Mouse (Mus musculus): ENCODE results near the gene Snx1.

Snx1 gene

DNA sequence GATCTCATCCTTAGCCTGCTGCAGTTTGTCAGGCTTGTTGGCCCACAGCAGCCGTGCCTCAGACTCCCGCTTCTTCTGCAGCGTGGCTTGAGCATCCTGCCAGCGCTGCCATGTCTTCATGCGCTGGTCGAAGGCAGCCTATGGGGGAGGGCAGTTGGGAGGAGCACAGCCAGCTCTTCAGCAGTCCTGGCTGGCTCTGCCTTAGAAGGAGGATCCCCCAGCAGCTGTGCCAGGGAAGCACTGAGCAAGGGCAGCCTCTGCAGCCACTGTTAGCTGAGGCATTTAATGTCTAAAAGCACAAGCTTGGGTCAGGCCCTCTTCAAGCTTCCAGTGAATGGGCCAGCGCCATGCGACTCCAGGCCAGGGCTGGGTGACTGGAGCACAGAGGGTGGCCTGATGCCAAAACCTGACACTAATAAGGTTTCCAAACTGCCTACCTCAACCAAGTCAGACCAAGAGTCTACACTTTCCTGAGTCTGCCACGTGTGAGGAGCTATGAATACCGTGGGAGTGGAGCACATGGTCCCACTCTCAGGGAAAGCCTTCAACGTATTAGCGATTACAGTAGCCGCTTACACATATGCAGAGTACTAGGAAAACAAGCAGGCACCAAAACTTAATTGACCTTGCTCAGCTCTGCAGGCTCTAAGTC lies 35.7 kb downstream of the Snx1 start:
- no peak for DNase-seq (ENCODE audit: low read depth, low spot score)

DNA sequence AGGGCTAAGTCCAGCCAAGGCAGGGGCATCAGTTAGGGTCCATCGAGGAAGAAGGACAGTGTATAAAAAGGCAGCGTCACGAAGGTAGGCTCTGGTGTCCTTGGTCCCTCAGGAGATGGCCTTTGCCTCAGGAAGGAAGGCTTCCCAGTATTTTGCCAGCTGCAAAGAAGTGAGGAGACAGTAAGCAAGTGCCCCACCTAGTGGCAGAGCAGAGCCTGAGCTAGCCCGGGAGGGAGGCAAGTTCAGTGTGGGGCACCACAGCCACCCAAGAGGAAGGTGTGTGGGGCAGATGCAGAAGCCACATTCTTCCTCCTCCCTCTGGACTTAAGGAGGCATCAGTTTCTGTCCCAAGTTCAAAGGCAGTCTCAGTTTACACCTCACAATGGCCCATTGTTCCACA lies 38.0 kb downstream of the Snx1 start:
- peak; percentile 51 for DNase-seq (ENCODE audit: low read depth, low spot score)

- DNase-seq (ENCODE audit: low read depth, low spot score), result no peak
Observed at GRCm38 (mm10) chr9:66087062-66087461, 39.3 kb downstream of the Snx1 start.

DNA sequence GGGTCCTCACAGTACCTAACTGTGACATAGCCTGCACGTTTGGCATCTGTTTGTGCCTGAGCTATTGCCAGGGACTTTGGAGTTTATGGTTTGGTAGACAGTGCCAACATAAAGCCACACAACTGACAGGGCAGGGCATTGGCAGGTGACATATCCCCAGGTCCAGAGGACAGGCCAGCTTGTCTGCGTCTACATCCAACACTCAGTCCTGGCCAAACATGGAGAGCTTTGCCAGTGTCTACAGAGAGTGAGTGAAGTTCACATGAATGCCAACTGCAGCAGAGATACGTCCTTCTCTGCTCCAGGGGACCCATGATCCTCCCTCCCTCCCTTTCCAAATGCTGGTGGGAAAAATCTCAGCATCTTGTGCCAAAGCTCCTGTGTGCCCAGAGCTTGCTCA lies 42.2 kb downstream of the Snx1 start:
- no peak for DNase-seq (ENCODE audit: low read depth, low spot score)

DNA sequence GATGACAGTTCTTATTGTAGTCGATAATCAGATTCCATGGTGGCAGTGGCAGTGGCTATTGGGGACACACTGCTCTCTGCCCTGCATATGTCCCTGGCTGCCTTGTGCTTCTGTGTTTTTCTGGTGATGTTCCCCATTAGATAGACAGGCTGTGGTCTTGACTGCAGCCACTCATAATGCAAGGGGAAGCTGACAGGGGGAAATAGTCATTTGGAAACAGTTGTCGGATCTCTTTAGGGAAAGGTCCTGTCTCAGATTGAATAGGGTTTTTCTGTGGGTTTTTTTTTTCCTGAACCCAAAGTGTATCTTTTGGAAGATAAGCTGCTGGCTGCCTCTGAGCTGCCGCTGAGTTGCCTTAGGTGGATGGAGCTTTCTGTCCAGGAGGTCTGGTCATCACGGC lies 44.4 kb downstream of the Snx1 start:
- DNase-seq (ENCODE audit: low read depth, low spot score), result peak; percentile 88

DNA sequence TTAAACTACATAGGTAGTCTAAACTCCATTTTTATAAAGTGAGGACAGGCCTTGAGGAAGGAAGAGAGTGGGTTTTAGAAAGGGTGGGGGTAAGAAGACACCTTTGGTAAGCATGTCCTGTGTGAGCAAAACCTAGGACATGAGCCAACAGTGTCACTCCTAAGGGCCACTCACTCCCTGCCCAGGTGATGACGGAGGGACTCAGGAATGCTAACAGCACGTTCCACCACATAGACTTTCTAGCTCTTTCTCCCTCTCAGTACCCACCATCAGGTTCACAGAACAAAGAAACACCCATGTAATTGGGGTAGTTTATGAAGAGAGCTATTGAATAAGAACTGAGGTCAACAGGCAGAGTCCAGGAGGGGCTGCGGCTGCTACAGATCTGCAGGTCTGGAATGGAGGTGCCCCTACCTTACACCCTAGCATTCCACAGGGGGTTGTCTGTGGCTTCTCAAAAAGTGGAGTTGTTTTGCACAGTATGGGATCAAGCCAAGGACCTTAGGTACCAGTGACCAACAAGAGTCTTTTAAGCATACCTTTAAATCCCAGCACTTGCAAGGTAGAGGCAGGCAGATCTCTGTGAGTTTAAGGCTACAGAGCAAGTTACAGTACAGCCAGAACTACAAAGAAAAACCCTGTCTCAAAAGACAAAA lies 45.5 kb downstream of the Snx1 start:
- no peak for DNase-seq (ENCODE audit: low read depth, low spot score)

GRCm38 (mm10) chr9:66078493-66078892 lies 47.9 kb downstream of the Snx1 start:
- DNase-seq (ENCODE audit: low read depth, low spot score), result no peak

- DNase-seq (ENCODE audit: low read depth, low spot score), result no peak
Observed at GRCm38 (mm10) chr9:66078072-66078471, 48.3 kb downstream of the Snx1 start.

DNA sequence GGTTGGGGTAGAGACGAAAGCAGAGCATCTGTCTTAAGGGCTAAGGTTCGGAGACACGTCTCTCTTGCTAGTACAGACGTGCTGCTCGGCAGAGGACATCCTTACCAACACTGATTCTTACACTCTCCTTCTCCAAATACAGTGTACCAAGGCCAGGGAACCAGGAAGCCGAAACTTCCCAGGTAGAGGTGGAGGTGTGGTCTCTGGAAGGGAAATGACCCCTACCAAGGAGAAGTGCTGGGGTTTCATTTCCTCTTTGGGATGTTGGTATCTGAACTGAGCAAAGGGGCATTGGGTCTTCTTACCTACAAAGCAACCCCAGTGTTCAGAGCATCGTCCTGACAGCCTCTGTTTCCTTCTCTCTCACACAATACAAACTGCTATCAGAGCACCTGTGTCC lies 53.6 kb downstream of the Snx1 start:
- peak; percentile 75 for DNase-seq (ENCODE audit: low read depth, low spot score)

GRCm38 (mm10) chr9:66070151-66070550 lies 56.2 kb downstream of the Snx1 start:
- no peak for DNase-seq (ENCODE audit: low read depth, low spot score)

- DNase-seq (ENCODE audit: low read depth, low spot score), result peak; percentile 89
Observed at GRCm38 (mm10) chr9:66069583-66069982, 56.8 kb downstream of the Snx1 start, which contains the start of gene Snx22. TSS of gene Snx22 (minus strand) at chr9:66069719.

DNA sequence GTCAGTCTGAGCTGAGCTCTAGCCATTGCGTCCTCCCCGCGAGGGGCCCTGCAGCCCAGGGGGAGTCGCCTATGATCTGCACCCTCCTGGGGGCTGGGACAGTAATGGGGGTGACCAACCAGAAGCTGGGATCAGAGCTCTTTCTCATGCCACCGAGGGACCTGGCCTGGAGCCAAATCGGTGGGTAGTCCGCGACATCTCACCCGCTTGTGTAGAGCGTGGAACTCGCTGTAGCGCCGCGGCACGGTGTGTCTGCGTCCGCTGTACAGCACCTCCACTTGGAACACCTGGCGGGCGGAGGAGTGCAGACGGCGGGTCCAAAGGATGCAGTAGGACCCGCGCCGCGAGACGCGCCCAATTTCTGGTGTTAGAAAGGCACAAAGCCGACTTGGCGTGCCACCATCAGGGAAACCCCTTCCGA lies 57.4 kb downstream of the Snx1 start:
- peak; percentile 56 for DNase-seq (ENCODE audit: low read depth, low spot score)

DNA sequence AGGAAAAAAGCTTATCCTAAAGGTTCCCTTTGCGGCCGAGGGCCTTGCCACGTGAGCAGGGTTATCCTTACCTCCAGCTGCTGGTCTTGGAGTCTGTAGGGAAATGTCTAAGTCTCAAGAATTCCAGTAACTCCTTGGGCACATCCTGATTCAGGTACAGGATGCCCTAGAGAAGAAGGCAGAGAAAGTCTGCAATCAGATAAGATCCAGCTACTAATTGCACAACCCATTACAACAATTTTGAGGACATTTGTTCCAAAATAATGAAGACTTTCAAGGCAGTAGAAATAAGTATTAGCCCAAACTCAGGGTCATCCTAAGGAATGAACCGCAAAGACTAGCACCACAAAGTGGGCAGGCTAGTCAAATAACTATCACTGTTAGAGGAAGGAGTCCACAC lies 58.3 kb downstream of the Snx1 start:
- DNase-seq (ENCODE audit: low read depth, low spot score), result no peak

- peak; percentile 68 for DNase-seq (ENCODE audit: low read depth, low spot score)
Observed at GRCm38 (mm10) chr9:66067542-66067941, 58.8 kb downstream of the Snx1 start.

GRCm38 (mm10) chr9:66066791-66067190 lies 59.6 kb downstream of the Snx1 start:
- DNase-seq (ENCODE audit: low read depth, low spot score), result no peak

DNA sequence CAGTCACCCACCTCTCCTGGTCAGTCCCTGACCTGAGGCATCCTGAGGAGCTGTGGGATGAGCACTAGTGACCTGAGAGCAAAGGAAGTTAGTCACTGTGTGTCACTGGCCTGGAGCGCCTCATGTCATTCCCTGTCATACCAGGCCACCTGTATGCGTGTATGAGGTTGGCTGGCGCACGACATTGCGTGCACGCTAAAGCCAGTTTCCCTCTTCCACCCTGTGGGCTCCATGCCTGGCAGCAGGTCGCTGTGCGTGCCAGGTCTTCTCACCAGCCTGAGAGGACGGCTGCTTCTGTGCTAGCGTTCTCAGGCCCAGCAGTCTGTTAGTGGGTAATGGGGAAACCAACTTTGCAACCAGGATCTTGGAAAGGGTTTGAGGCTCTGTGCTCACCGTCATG lies 62.1 kb downstream of the Snx1 start:
- DNase-seq (ENCODE audit: low read depth, low spot score), result no peak

DNA sequence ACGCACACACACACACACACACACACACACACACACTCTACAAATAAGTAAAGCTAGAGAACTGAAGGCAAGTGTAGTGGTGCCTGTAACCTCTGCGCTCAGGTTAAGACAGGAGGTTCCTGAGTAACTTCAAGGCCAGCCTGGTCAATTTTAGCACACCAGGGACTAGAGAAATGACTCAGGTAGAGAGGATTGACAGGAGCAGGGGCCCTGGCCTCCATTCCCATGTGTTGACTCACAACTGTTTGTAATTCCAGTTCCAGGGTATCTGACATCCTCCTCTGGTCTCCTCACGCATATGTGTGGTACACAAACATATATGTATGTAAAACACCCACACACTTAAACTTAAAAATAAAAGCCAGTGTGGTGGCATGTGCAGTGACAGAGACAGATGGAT lies 62.9 kb downstream of the Snx1 start:
- no peak for DNase-seq (ENCODE audit: low read depth, low spot score)

GRCm38 (mm10) chr9:66061656-66062055 lies 64.7 kb downstream of the Snx1 start:
- no peak for DNase-seq (ENCODE audit: low read depth, low spot score)

DNA sequence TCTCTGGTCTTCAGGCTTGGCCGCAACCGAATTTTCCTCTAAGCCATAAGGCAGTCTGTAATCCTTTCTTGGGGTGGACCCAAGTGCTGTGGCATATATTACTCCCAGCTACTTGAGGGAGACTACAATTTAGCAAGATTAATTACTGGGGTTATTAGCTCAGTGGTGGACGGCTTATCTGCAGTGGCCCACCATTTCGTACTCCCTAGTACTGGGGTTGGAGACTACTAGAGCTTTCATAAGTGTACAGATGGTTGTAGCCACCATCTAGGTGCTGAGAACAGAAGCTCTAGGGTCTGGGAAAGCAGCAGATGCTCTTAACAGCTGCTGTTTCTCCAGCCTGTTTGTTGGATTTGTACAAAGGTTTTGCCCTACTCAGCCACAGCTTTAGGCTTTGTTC lies 65.4 kb downstream of the Snx1 start:
- no peak for DNase-seq (ENCODE audit: low read depth, low spot score)

DNA sequence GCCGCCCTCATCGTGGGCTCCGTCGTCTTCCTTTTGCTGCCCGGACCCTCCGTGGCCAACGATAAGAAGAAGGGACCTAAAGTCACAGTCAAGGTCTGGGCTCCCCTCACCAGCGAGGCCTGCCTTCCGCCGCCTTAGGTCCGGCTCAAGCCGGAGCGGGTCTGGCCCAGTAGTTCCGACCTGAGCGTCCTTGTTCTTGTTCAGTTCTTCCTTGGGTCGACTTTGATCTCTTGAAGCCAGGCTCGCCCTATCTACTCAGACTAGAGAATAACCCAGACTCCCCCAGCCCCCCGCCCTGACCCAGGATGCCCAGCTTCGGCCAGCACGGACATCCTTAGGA lies 66.1 kb downstream of the Snx1 start:
- no peak for DNase-seq (ENCODE audit: low read depth, low spot score)

DNA sequence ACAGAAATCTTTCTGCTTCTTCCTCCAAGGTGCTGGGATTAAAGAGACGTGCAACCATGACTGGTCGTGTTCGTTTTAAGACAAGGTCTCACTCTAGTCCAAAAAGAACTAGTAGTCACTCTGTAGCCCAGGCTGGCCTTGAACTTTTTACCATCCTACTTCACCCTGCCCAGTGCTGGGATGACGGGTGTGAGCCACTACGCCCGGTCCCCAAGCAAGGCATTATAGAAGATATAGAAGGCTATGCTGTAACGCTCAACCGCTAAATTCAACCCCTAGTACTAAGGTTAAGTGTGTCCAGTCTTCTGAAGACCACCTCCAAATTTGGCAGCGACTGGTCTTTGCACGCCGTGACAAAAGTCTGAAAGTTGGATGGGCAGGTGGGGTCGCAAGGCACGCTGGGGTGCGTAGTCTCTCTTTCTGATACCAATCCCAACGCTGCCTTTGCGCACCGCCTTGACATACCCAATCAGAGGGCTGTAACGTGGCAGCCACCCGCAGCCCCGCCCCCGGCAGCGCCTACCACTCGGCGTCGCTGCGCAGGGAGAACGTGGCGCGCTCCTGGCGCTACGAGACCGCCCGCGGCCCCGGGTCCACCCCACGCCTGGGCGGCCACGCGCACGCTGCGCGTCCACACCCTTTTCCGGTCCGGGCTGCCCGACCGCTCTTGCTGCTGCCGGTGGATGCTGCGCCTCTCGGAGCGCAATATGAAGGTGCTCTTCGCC lies 66.6 kb downstream of the Snx1 start, which contains the start of gene Ppib:
TSS of gene Ppib (plus strand) at position 640 of the 725 bp plus-strand sequence.
- peak; percentile 98 for DNase-seq (ENCODE audit: low read depth, low spot score)

DNA sequence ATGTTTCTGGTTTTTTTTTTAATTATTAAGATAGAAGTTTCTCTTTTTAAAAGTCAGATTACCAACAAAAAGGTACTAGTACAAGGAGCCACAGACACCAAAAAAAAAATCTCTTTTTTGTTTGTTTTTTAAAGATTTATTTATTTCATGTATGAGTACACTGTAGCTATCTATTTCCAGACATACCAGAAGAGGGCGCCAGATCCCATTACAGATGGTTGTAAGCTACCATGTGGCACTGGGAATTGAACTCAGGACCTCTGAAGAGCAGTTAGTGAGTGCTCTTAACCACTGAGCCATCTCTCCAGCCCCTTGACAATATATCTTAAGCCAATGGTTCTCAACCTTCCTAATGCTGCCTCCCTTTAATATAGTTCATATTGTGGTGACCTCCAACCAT lies 72.8 kb downstream of the Snx1 start:
- no peak for DNase-seq (ENCODE audit: low read depth, low spot score)

- no peak for DNase-seq (ENCODE audit: low read depth, low spot score)
Observed at GRCm38 (mm10) chr9:66052731-66053130, 73.7 kb downstream of the Snx1 start.
